Mouse (Mus musculus) limb, embryonic 13.5 days (tissue): Measurements from ENCODE around the gene Clic1. TPM values are rescaled to one million over a fixed set of nuclear protein-coding genes. Genes with fewer than 3 reads are reported as not detected.
"Not testable (repeated sequence)": the region's sequence is repeated elsewhere in the genome, so short reads cannot be mapped to it uniquely, and the experiment has no call there.

Experiments used
- ATAC-seq: fragments of 200-750 bp; cut with Nextera tagmentation; 2 replicates; pipeline ENCODE4 v1.8.0; 2017; ENCODE audit warnings: low read depth, moderate number of reproducible peaks, moderate TSS enrichment; ENCODE audit not compliant: low FRiP score
- H3K27ac ChIP-seq: fragments of 300-500 bp; sonication (generic); 2 replicates; pipeline ENCODE4 v1.5.1; 2015; ENCODE audit warnings: inconsistent platforms, mild to moderate bottlenecking, moderate library complexity
- H3K27me3 ChIP-seq: fragments of 300-500 bp; sonication (generic); 2 replicates; pipeline ENCODE4 v1.6.1; 2015; ENCODE audit warnings: mild to moderate bottlenecking, inconsistent platforms
- H3K36me3 ChIP-seq: fragments of 300-500 bp; sonication (generic); 2 replicates; pipeline ENCODE4 v1.6.1; 2015; ENCODE audit warnings: inconsistent platforms, mild to moderate bottlenecking, moderate library complexity
- H3K4me1 ChIP-seq: fragments of 300-500 bp; sonication (generic); 2 replicates; pipeline ENCODE4 v1.6.1; 2015; ENCODE audit warnings: inconsistent platforms
- H3K4me2 ChIP-seq: fragments of 300-500 bp; sonication (generic); replicated peaks from 2 replicates; pipeline ENCODE4 v1.6.1; 2015; ENCODE audit warnings: inconsistent platforms, mild to moderate bottlenecking, moderate library complexity
- H3K4me3 ChIP-seq: fragments of 300-500 bp; sonication (generic); 2 replicates; pipeline ENCODE4 v1.5.1; 2015; ENCODE audit warnings: moderate library complexity, mild to moderate bottlenecking, inconsistent platforms
- H3K9ac ChIP-seq: fragments of 300-500 bp; sonication (generic); 2 replicates; pipeline ENCODE4 v1.6.1; 2015; ENCODE audit warnings: mild to moderate bottlenecking, inconsistent platforms
- H3K9me3 ChIP-seq: fragments of 300-500 bp; sonication (generic); 2 replicates; pipeline ENCODE4 v1.6.1; 2016; ENCODE audit warnings: inconsistent platforms
- whole genome bisulfite sequencing: fragments of 180-500 bp; shearing (Covaris S2); methylation state at CpG from one replicate; pipeline ENCODE4 v1.1.7; 2015; 5-methylcytosine and 5-hydroxymethylcytosine counted together
- polyA plus RNA-seq: library from polyadenylated mRNA; unstranded; fragments of >200 nt; fragmentation: Nextera tagmentation; extraction: Ambion mirVana; gene quantifications from 2 replicates; pipeline ENCODE4 v1.2.1, GENCODE M21; 2015

Gene Clic1
- 247 and 266 TPM in 2 replicates for polyA plus RNA-seq

DNA sequence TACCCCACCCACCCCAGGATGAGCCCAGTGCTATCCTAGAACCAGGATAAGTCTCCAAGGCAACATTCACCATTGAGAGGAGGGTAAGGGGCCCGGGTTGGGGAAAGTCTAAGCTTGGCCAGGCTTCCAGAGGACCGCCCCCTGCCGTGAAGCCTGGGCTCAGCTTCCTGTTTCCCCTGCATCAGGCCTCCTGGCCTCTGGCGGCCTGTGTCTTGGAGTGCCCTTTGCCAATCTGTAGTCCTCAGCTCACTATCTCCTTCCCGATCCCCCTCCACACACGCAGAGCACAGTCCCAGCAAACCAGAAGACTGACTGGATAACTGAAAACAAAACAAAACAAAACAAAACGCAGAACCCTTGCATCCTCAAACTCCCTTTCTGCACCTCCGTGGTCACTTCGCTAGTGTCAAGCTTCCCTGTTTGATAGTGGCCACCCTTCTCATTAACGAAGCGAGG lies at the start of gene Clic1:
Clic1 (plus strand) TSS at position 406 of the 456 bp plus-strand sequence.
- Histone ChIP-seq H3K27ac (peak within 1 kb of the TSS; percentile 98), H3K4me1 (peaks cover 56% of the 10 kb centered on the region), H3K9ac (peak within 1 kb of the TSS; percentile 86), H3K27me3 (no peaks in the 10 kb centered on the region), H3K4me2 (peak within 1 kb of the TSS; percentile 90), H3K36me3 (peaks cover 26% of the 10 kb centered on the region), H3K4me3 (peak within 1 kb of the TSS; percentile 68), H3K9me3 (no peaks in the 10 kb centered on the region)
- peak; percentile 30 for ATAC-seq
- WGBS, result 2% methylated on average over 11 of the region's 11 CpGs

GRCm38 (mm10) chr17:35000717-35001451 lies 48.9 kb upstream of the Clic1 start, which contains the start of gene Vars:
TSS of gene Vars (plus strand) at chr17:35000987.
- peak within 1 kb of the TSS; percentile 99 for H3K4me2 ChIP-seq
- peak within 1 kb of the TSS; percentile 98 for H3K9ac ChIP-seq
- peak within 1 kb of the TSS; percentile 98 for H3K27ac ChIP-seq
- WGBS, result under 1% methylated on average over 74 of the region's 83 CpGs
- H3K27me3 ChIP-seq, result no peaks in the 10 kb centered on the region
- no peaks in the 10 kb centered on the region for H3K9me3 ChIP-seq
- ATAC-seq, result peak; percentile 88
- H3K4me1 ChIP-seq, result peaks cover 41% of the 10 kb centered on the region
- peaks cover 53% of the 10 kb centered on the region for H3K36me3 ChIP-seq
- peak within 1 kb of the TSS; percentile 95 for H3K4me3 ChIP-seq

DNA sequence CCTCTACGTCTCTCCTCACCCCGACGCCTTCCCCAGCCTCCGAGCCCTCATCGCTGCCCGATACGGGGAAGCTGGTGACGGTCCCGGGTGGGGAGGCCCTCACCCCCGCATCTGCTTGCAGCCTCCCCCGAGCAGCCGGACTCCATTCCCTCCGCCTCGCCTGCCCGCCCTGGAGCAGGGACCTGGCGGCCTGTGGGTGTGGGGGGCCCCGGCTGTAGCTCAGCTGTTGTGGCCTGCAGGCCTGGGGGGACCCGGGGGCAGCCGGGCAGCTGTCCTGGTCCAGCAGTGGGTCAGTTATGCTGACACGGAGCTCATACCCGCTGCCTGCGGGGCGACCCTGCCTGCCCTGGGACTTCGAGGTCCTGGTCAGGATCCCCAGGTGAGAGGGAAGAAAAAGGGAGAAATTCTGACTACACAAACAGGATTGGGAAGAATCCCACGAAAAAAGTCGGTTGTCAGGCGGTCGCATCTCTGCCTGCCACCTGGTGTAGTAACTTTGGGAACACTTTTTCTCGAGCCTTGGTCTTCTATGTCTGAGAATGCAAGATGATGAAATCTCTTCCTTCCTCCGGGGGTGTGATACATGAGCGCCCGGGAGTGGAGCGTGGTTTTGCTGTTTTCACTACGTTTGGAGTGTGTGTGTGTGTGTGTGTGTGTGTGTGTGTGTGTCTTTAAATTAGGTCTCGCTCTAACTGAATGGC lies 48.2 kb upstream of the Clic1 start:
- no peaks in the 10 kb centered on the region for H3K27me3 ChIP-seq
- H3K36me3 ChIP-seq, result peaks cover 53% of the 10 kb centered on the region
- ATAC-seq, result peak; percentile 42
- H3K4me3 ChIP-seq, result peak overlapping the region; percentile 95
- under 1% methylated on average over 35 of the region's 35 CpGs for WGBS
- H3K4me2 ChIP-seq, result peak overlapping the region; percentile 99
- H3K9me3 ChIP-seq, result no peaks in the 10 kb centered on the region
- peaks cover 41% of the 10 kb centered on the region for H3K4me1 ChIP-seq
- H3K9ac ChIP-seq, result peak overlapping the region; percentile 98
- peak overlapping the region; percentile 98 for H3K27ac ChIP-seq

DNA sequence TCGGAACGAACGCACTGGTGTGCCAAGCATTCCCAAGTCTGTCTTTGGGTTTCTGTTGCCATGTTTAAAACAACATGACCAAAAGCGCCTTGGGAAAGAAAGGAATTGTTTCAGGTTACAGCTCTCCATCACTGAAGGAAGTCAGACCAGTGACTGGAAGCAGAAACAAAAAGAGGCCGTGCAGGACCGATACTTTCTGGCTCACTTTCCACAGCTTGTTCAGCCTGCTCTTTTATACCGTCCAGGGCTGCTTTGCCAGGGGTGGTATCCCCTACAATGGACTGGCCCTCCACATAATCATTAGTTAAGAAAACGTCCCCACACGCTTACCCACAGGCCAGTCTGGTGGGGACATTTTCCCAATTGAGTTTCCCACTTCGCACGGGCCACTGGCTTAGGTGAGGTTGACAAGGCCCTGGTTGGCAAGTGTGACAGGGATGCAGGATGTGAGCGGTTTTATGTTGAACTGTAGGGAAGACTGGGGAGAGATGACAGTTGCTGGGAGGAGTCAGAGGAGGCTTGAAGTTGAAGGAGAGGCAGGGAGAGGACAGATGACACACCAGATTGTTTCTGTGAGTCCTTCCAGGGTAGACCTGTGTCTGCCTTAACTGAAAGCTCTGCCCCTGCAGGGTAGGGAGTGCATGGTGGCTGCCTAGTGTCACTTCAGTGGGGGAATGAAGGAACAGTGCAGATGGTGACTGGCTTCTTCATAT lies 47.5 kb upstream of the Clic1 start:
- H3K9ac ChIP-seq, result peak overlapping the region; percentile 98
- H3K4me2 ChIP-seq, result peak overlapping the region; percentile 99
- H3K36me3 ChIP-seq, result peaks cover 53% of the 10 kb centered on the region
- H3K27ac ChIP-seq, result peak overlapping the region; percentile 98
- H3K27me3 ChIP-seq, result no peaks in the 10 kb centered on the region
- no peak for ATAC-seq
- peaks cover 38% of the 10 kb centered on the region for H3K4me1 ChIP-seq
- 7% methylated on average over 12 of the region's 12 CpGs for WGBS
- no peaks in the 10 kb centered on the region for H3K9me3 ChIP-seq
- peak overlapping the region; percentile 95 for H3K4me3 ChIP-seq

- H3K4me3 ChIP-seq, result peak overlapping the region; percentile 95
- peak overlapping the region; percentile 99 for H3K4me2 ChIP-seq
- WGBS, result 60% methylated on average over 9 of the region's 9 CpGs
- H3K27me3 ChIP-seq, result no peaks in the 10 kb centered on the region
- H3K9me3 ChIP-seq, result no peaks in the 10 kb centered on the region
- peaks cover 36% of the 10 kb centered on the region for H3K4me1 ChIP-seq
- no peak for ATAC-seq
- H3K36me3 ChIP-seq, result peaks cover 53% of the 10 kb centered on the region
- H3K27ac ChIP-seq, result peak overlapping the region; percentile 98; the same call in 1 of the 2 replicates
- H3K9ac ChIP-seq, result peak overlapping the region; percentile 98
These were observed 46.5 kb upstream of the Clic1 start for GRCm38 (mm10) chr17:35003022-35003838.

DNA sequence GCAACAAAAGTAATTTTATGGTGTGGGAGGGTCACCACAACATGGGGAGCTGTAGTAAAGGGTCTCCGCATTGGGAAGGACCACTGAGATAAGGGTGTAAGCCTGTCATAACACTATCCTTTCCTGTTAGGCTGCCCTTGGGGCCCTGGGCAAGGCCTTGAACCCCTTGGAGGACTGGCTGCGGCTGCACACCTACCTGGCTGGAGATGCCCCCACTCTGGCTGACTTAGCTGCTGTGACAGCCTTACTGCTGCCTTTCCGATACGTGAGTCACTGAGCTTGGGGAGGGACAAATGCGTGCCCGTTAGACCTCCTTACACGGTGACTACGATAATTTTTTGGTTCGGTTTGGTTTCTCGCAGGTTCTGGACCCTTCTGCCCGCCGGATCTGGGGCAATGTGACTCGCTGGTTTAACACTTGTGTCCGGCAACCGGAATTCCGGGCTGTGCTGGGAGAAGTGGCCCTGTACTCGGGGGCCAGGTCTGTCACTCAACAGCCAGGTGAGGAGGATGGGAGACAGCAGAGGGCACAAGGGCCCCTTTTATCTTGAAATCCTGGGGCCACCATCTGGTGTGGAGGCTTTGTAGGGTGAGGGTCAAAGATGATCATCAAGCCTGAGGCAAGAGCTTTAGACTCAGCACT lies 45.6 kb upstream of the Clic1 start:
- Histone ChIP-seq H3K9ac (no peak overlapping the region), H3K4me3 (no peak overlapping the region), H3K4me2 (no peak overlapping the region), H3K36me3 (peaks cover 53% of the 10 kb centered on the region), H3K27me3 (no peaks in the 10 kb centered on the region), H3K27ac (no peak overlapping the region), H3K9me3 (no peaks in the 10 kb centered on the region), H3K4me1 (peaks cover 27% of the 10 kb centered on the region)
- WGBS, result 93% methylated on average over 17 of the region's 17 CpGs
- ATAC-seq, result no peak

DNA sequence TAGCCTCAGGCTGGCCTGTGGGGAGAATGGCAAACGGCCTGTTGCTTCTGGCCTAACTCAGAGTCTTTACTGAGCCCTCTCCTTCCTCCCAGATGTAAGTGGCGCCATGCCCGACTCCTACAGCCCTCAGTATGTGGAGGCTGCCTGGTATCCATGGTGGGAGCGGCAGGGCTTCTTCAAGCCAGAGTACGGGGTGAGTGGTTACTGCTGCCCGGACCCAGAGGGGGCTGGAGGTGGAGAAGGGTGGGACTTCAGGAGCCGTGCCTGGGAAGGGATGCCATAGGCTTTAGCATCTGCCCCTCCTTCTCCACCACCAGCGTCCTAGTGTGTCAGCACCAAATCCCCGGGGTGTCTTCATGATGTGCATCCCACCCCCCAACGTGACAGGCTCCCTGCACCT lies 44.6 kb upstream of the Clic1 start:
- 86% methylated on average over 10 of the region's 10 CpGs for WGBS
- H3K4me2 ChIP-seq, result no peak overlapping the region
- peaks cover 17% of the 10 kb centered on the region for H3K4me1 ChIP-seq
- H3K36me3 ChIP-seq, result peaks cover 60% of the 10 kb centered on the region
- H3K27ac ChIP-seq, result no peak overlapping the region
- 0 out of 2 replicates have a peak overlapping the region, but pooled peaks have one; percentile 13 for H3K9ac ChIP-seq
- no peaks in the 10 kb centered on the region for H3K9me3 ChIP-seq
- no peak for ATAC-seq
- H3K27me3 ChIP-seq, result no peaks in the 10 kb centered on the region
- H3K4me3 ChIP-seq, result no peak overlapping the region

DNA sequence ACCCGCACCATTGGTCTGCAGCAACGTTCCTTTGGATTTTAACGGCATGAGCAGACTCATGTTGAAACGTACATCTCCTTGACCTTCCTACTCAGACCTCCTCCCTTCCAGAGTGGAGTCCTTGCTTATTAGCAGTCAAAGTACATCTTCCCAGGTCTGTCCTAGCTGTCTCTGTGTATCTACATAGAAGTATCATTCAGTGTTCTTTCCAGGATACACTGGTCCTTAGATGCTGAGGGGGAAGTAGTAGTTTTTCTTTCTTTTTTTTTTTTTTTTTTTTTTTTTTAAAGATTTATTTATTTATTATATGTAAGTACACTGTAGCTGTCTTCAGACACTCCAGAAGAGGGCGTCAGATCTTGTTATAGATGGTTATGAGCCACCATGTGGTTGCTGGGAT lies 43.9 kb upstream of the Clic1 start:
- H3K9ac ChIP-seq, H3K4me2 ChIP-seq, ATAC-seq, H3K27me3 ChIP-seq, H3K9me3 ChIP-seq, H3K27ac ChIP-seq, H3K4me3 ChIP-seq: not testable (repeated sequence)
- H3K4me1 ChIP-seq, result peaks cover 17% of the 10 kb centered on the region
- H3K36me3 ChIP-seq, result peaks cover 68% of the 10 kb centered on the region
- WGBS, result 95% methylated on average over 5 of the region's 5 CpGs

DNA sequence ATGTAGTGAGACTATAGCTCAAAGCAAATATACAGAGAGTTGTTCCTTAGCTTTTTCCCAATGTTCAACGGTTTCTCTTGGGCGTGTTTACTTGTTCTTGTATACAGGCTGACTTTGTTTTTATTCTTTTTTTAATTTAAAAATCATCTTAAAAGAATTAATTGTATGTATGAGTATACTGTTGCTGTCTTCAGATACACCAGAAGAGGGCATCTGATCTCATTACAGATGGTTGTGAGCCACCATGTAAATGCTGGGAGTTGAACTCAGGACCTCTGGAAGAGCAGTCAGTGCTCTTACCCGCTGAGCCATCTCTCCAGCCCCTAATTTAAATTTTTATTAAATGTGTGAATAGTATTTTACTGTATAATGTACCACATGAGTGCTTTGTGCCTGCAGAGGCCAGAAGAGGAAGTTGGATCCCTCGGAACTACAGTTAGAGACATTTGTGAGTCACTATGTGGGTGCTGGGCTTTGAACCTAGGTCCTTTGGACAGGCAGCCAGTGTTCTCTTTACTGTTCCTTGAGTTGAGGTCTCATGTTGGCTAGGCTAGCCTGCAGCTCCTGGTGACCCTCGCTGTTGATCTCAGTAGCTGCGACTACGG lies 42.3 kb upstream of the Clic1 start:
- Histone ChIP-seq H3K4me1 (peaks cover 12% of the 10 kb centered on the region), H3K4me2 (no peak overlapping the region), H3K27ac (no peak overlapping the region), H3K36me3 (peaks cover 84% of the 10 kb centered on the region), H3K4me3 (no peak overlapping the region), H3K27me3 (no peaks in the 10 kb centered on the region), H3K9me3 (no peaks in the 10 kb centered on the region), H3K9ac (no peak overlapping the region)
- ATAC-seq, result no peak
- WGBS, result 95% methylated on average over 7 of the region's 7 CpGs

DNA sequence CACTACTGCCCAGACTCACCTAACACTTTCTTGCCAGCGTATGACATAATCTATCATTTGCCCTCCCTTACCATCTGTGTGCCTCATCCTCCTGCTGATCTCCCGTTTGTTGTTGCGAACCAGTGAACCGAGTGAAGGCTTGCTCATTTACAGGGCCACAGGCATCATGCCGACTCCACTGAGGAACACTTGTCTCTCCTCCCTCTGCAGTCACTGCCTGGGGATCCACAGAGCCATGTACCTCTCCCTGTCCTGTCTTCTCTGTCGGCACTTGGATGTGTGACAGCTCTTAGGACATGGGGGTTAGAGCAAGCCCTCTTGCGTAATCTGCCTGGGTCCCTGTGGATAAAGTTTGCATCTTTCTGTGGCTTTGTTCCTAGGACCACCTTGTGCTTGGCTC lies 40.2 kb upstream of the Clic1 start:
- ATAC-seq, result no peak
- peaks cover 97% of the 10 kb centered on the region for H3K36me3 ChIP-seq
- WGBS, result 93% methylated on average over 7 of the region's 7 CpGs

More for the DNA sequence above, 40.2 kb upstream of the Clic1 start:
- H3K4me2 ChIP-seq, result no peak overlapping the region
- H3K27me3 ChIP-seq, result no peaks in the 10 kb centered on the region
- H3K4me1 ChIP-seq, result no peaks in the 10 kb centered on the region
- H3K9me3 ChIP-seq, result no peaks in the 10 kb centered on the region
- H3K27ac ChIP-seq, result no peak overlapping the region
- no peak overlapping the region for H3K4me3 ChIP-seq
- no peak overlapping the region for H3K9ac ChIP-seq
